Mouse (Mus musculus): ENCODE results near the gene Syngr2. TPM values are rescaled to one million over a fixed set of nuclear protein-coding genes. Genes with fewer than 3 reads are reported as not detected.
A peak's percentile ranks its signal among the peaks of the same experiment; 100 is the strongest.
"Not testable (repeated sequence)": the region's sequence is repeated elsewhere in the genome, so short reads cannot be mapped to it uniquely, and the experiment has no call there.

Syngr2 gene
- polyA plus RNA-seq, 1 experiment from 2014 or later, result 107 TPM

- no peak overlapping the region for H3K4me3 ChIP-seq (replicated peaks; ENCODE audit: low read depth, low read length)
- peak; percentile 80 for TF ChIP-seq CTCF (IDR thresholded peaks at IDR 0.05; ENCODE audit: low read depth)
- 0 out of 2 replicates have a peak overlapping the region, but pooled peaks have one; percentile 3 for H3K9ac ChIP-seq (ENCODE audit: low read depth, low read length)
- ATAC-seq (replicated peaks; ENCODE audit: low FRiP score, low read depth) (no peak), DNase-seq (ENCODE audit: low spot score) (peak; percentile 86)
- H3K4me1 ChIP-seq (replicated peaks; ENCODE audit: insufficient read depth, low read length), result peaks cover 13% of the 10 kb centered on the region; the same call in 1 of the 2 replicates
- no peak overlapping the region for H3K27ac ChIP-seq
- H3K27me3 ChIP-seq (ENCODE audit: insufficient read depth, low read length), result no peaks in the 10 kb centered on the region
- no peaks in the 10 kb centered on the region for H3K9me3 ChIP-seq (replicated peaks; ENCODE audit: low read length)
- H3K4me2 ChIP-seq (ENCODE audit: low read length), result peak overlapping the region; percentile 50
- H3K36me3 ChIP-seq (ENCODE audit: insufficient read depth, low read length), result no peaks in the 10 kb centered on the region
- WGBS, result 18% methylated on average over 28 of the region's 28 CpGs
Measured at GRCm38 (mm10) chr11:117832086-117832969, 22.9 kb downstream of the Syngr2 start.

- ATAC-seq (replicated peaks; ENCODE audit: low FRiP score, low read depth); H3K4me1 ChIP-seq (replicated peaks; ENCODE audit: insufficient read depth, low read length); DNase-seq (ENCODE audit: low spot score); H3K9ac ChIP-seq (ENCODE audit: low read depth, low read length); H3K4me2 ChIP-seq (ENCODE audit: low read length); H3K36me3 ChIP-seq (ENCODE audit: insufficient read depth, low read length); H3K27me3 ChIP-seq (ENCODE audit: insufficient read depth, low read length); H3K4me3 ChIP-seq (replicated peaks; ENCODE audit: low read depth, low read length); H3K9me3 ChIP-seq (replicated peaks; ENCODE audit: low read length); H3K27ac ChIP-seq: not testable (repeated sequence)
- WGBS, result 80% methylated on average over 4 of the region's 6 CpGs
Measured at GRCm38 (mm10) chr11:117833509-117833908, 24.0 kb downstream of the Syngr2 start.

GRCm38 (mm10) chr11:117834086-117834485 is 24.6 kb downstream of the Syngr2 start:
- no peaks in the 10 kb centered on the region for H3K36me3 ChIP-seq (ENCODE audit: insufficient read depth, low read length)
- DNase-seq (ENCODE audit: low spot score) (no peak), ATAC-seq (replicated peaks; ENCODE audit: low FRiP score, low read depth) (no peak; the same call in 1 of the 2 replicates)
- TF ChIP-seq CTCF (IDR thresholded peaks at IDR 0.05; ENCODE audit: low read depth), result no peak
- H3K27me3 ChIP-seq (ENCODE audit: insufficient read depth, low read length), result no peaks in the 10 kb centered on the region
- H3K9me3 ChIP-seq (replicated peaks; ENCODE audit: low read length), result no peaks in the 10 kb centered on the region
- H3K4me1 ChIP-seq (replicated peaks; ENCODE audit: insufficient read depth, low read length), result peaks cover 4% of the 10 kb centered on the region; the same call in 1 of the 2 replicates
- WGBS, result 85% methylated on average over 8 of the region's 8 CpGs
- peak overlapping the region; percentile 60; the same call in 1 of the 2 replicates for H3K27ac ChIP-seq
- no peak overlapping the region for H3K9ac ChIP-seq (ENCODE audit: low read depth, low read length)
- no peak overlapping the region for H3K4me3 ChIP-seq (replicated peaks; ENCODE audit: low read depth, low read length)
- H3K4me2 ChIP-seq (ENCODE audit: low read length), result no peak overlapping the region

GRCm38 (mm10) chr11:117836306-117836705 is 26.8 kb downstream of the Syngr2 start:
- 24% methylated on average over 13 of the region's 13 CpGs for whole genome bisulfite sequencing
- H3K9ac ChIP-seq (ENCODE audit: low read depth, low read length), result no peak overlapping the region

GRCm38 (mm10) chr11:117838572-117838971 is 29.1 kb downstream of the Syngr2 start:
- H3K9me3 ChIP-seq (replicated peaks; ENCODE audit: low read length), result no peaks in the 10 kb centered on the region
- no peak for TF ChIP-seq CTCF (IDR thresholded peaks at IDR 0.05; ENCODE audit: low read depth)
- DNase-seq (ENCODE audit: low spot score), result no peak
- no peak overlapping the region for H3K27ac ChIP-seq
- no peaks in the 10 kb centered on the region for H3K4me1 ChIP-seq (replicated peaks; ENCODE audit: insufficient read depth, low read length)
- no peak overlapping the region for H3K9ac ChIP-seq (ENCODE audit: low read depth, low read length)
- H3K27me3 ChIP-seq (ENCODE audit: insufficient read depth, low read length), result no peaks in the 10 kb centered on the region
- 53% methylated on average over 2 of the region's 2 CpGs for WGBS
- ATAC-seq (replicated peaks; ENCODE audit: low FRiP score, low read depth), result no peak
- H3K4me3 ChIP-seq (replicated peaks; ENCODE audit: low read depth, low read length), result no peak overlapping the region
- H3K36me3 ChIP-seq (ENCODE audit: insufficient read depth, low read length), result no peaks in the 10 kb centered on the region
- no peak overlapping the region for H3K4me2 ChIP-seq (ENCODE audit: low read length)

More at GRCm38 (mm10) chr11:117836306-117836705, 26.8 kb downstream of the Syngr2 start:
- DNase-seq (ENCODE audit: low spot score), result peak; percentile 46
- H3K9me3 ChIP-seq (replicated peaks; ENCODE audit: low read length), result no peaks in the 10 kb centered on the region
- H3K27ac ChIP-seq, result no peak overlapping the region
- H3K36me3 ChIP-seq (ENCODE audit: insufficient read depth, low read length), result no peaks in the 10 kb centered on the region
- TF ChIP-seq CTCF (IDR thresholded peaks at IDR 0.05; ENCODE audit: low read depth), result no peak
- ATAC-seq (replicated peaks; ENCODE audit: low FRiP score, low read depth), result no peak; the same call in 1 of the 2 replicates
- H3K4me1 ChIP-seq (replicated peaks; ENCODE audit: insufficient read depth, low read length), result 0 out of 2 replicates have a peak, but pooled peaks cover 4% of the 10 kb centered on the region
- H3K4me2 ChIP-seq (ENCODE audit: low read length), result peak overlapping the region; percentile 30
- H3K27me3 ChIP-seq (ENCODE audit: insufficient read depth, low read length), result no peaks in the 10 kb centered on the region
- no peak overlapping the region for H3K4me3 ChIP-seq (replicated peaks; ENCODE audit: low read depth, low read length)

GRCm38 (mm10) chr11:117839021-117839420 is 29.6 kb downstream of the Syngr2 start:
- Histone ChIP-seq H3K4me1 (replicated peaks; ENCODE audit: insufficient read depth, low read length) (no peaks in the 10 kb centered on the region), H3K36me3 (ENCODE audit: insufficient read depth, low read length) (no peaks in the 10 kb centered on the region), H3K9ac (ENCODE audit: low read depth, low read length) (no peak overlapping the region), H3K4me2 (ENCODE audit: low read length) (no peak overlapping the region), H3K27ac (no peak overlapping the region), H3K4me3 (replicated peaks; ENCODE audit: low read depth, low read length) (no peak overlapping the region), H3K9me3 (replicated peaks; ENCODE audit: low read length) (no peaks in the 10 kb centered on the region), H3K27me3 (ENCODE audit: insufficient read depth, low read length) (no peaks in the 10 kb centered on the region)
- WGBS, result 90% methylated on average over 1 of the region's 1 CpGs
- no peak for DNase-seq (ENCODE audit: low spot score)
- no peak for ATAC-seq (replicated peaks; ENCODE audit: low FRiP score, low read depth)
- no peak for TF ChIP-seq CTCF (IDR thresholded peaks at IDR 0.05; ENCODE audit: low read depth)
